Mouse (Mus musculus) brown adipose tissue, adult 24 weeks (tissue): Measurements from ENCODE around the gene Tmed2. TPM values are rescaled to one million over a fixed set of nuclear protein-coding genes. Genes with fewer than 3 reads are reported as not detected.

ENCODE experiments used
- H3K27ac ChIP-seq: fragments of 200-500 bp; replicated peaks from 2 replicates; pipeline ENCODE4 v1.5.1; 2012; ENCODE audit warnings: low read depth, mild to moderate bottlenecking, low read length
- H3K4me1 ChIP-seq: fragments of 200-500 bp; 2 replicates; pipeline ENCODE4 v1.6.1; 2012; ENCODE audit warnings: low read length, mixed read lengths; ENCODE audit not compliant: control insufficient read depth, insufficient read depth, insufficient read length
- H3K4me3 ChIP-seq: fragments of 200-500 bp; 2 replicates; pipeline ENCODE4 v1.5.1; 2012; ENCODE audit warnings: low read depth, mild to moderate bottlenecking, low read length, moderate library complexity; ENCODE audit not compliant: insufficient read depth
- polyA plus RNA-seq: library from polyadenylated mRNA; stranded (reverse); fragments of >200 nt; gene quantifications from 2 replicates; pipeline ENCODE4 v1.2.4, GENCODE M21; 2012; ENCODE audit not compliant: missing spikeins, insufficient read depth, insufficient read length

The Tmed2 gene
- polyA plus RNA-seq, 1 experiment = 403 TPM

GRCm38 (mm10) chr5:124509742-124510237 is 30.7 kb upstream of the Tmed2 start:
- H3K4me3 ChIP-seq = no peak overlapping the region
- no peak overlapping the region for H3K27ac ChIP-seq
- no peaks in the 10 kb centered on the region for H3K4me1 ChIP-seq

DNA sequence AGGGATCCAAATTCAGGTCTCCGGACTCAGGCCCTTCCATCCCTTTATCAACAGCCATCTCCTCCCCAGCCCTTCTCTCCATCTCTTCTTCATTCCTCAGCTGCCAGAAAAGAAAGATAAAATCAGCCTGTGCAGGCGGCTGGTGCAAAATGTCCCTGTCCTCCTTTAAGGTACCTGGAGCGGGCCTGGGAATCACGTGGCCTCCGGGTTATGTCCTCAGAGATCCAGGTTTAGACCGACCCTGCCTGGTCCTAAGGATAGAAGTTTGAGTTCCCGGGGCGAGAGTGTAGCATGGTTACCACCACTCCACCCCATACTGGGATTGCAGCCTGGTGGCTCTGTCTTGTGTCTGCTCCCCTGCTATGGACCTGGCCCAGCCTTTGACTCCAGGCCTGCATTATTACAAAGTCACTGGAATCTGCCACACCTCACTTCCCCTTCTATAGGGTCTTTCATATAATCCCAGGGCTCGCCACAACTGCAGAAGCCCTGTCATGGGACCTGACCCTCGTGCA is 29.9 kb upstream of the Tmed2 start:
- Histone ChIP-seq H3K4me1 (no peaks in the 10 kb centered on the region), H3K27ac (no peak overlapping the region), H3K4me3 (no peak overlapping the region)

DNA sequence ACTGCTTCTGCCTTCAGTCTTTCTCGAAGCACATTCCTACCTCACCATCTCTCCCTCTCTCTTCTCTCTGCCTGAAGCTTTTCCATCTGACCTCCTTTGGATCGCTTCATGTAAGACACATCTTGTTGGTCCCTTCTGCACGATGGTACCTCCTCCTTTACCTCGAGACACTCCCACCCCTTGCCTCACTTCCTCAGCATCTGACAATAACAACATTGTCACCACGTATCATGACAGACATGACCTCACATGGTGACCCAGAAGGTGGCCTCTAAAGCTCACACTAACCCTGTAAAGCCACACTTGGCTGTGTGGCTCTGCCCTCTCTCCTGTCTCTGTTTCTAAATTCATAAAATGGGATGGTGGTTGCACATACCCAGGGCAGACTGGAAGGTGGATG is 24.7 kb upstream of the Tmed2 start:
- H3K4me1 ChIP-seq = no peaks in the 10 kb centered on the region
- no peak overlapping the region for H3K4me3 ChIP-seq
- H3K27ac ChIP-seq = no peak overlapping the region

GRCm38 (mm10) chr5:124518648-124519047 is 21.8 kb upstream of the Tmed2 start:
- H3K27ac ChIP-seq = no peak overlapping the region
- H3K4me1 ChIP-seq = no peaks in the 10 kb centered on the region
- no peak overlapping the region for H3K4me3 ChIP-seq

GRCm38 (mm10) chr5:124521588-124521987 is 18.9 kb upstream of the Tmed2 start:
- H3K27ac ChIP-seq = no peak overlapping the region
- H3K4me3 ChIP-seq = no peak overlapping the region
- H3K4me1 ChIP-seq = no peaks in the 10 kb centered on the region

GRCm38 (mm10) chr5:124523032-124523431 is 17.5 kb upstream of the Tmed2 start:
- Histone ChIP-seq H3K4me3 (no peak overlapping the region), H3K4me1 (no peaks in the 10 kb centered on the region), H3K27ac (no peak overlapping the region)

DNA sequence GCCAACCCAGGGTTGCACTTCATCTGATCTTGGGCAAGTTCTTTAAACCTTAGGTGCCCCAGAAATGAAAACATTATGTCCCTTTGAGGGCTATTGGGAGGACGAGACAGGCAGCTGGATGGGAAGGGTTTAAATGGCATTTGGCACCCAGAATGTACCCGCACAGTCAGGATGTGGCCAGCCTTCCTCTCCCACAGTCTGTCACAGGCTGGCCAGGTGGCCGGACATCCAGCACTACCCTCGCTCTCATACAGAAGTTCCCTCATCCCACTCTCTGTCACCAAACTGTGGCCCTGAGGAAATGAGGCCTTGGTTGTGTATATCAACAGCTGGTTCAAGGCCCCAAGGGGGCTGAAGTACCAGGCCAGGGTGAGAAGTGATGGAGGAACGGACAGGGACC is 15.6 kb upstream of the Tmed2 start:
- Histone ChIP-seq H3K27ac (no peak overlapping the region), H3K4me1 (peaks cover 6% of the 10 kb centered on the region; the same call in 1 of the 2 replicates), H3K4me3 (no peak overlapping the region)

- Histone ChIP-seq H3K27ac (no peak overlapping the region), H3K4me1 (peaks cover 6% of the 10 kb centered on the region; the same call in 1 of the 2 replicates), H3K4me3 (0 out of 2 replicates have a peak overlapping the region, but pooled peaks have one; percentile 90)
Observed at GRCm38 (mm10) chr5:124528351-124528750, 12.1 kb upstream of the Tmed2 start.

DNA sequence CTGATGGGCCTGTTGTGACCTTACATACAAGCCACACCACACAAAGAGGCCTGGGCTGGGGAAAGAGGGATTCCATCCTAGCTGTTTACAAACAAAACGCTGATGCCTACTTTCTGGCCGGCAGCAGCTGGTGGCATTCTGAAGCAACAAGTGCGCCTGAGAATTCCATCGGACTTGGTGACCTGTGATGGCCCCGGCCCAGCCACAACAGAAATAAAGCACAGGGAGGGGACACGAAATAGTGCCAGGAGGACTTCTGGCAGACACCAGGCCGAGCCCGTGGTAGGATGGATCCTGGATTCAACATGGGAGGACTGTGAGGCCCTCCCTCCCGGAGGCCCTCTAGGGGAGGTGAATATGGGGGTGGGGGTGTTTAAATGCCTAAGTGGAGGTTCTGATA is 11.7 kb upstream of the Tmed2 start:
- Histone ChIP-seq H3K4me3 (peak overlapping the region; percentile 90), H3K27ac (peak overlapping the region; percentile 72), H3K4me1 (peaks cover 6% of the 10 kb centered on the region; the same call in 1 of the 2 replicates)

GRCm38 (mm10) chr5:124529191-124529651 is 11.3 kb upstream of the Tmed2 start:
- peak overlapping the region; percentile 72 for H3K27ac ChIP-seq
- peaks cover 6% of the 10 kb centered on the region; the same call in 1 of the 2 replicates for H3K4me1 ChIP-seq
- H3K4me3 ChIP-seq = peak overlapping the region; percentile 90

- Histone ChIP-seq H3K4me1 (peaks cover 6% of the 10 kb centered on the region; the same call in 1 of the 2 replicates), H3K4me3 (peak overlapping the region; percentile 90), H3K27ac (peak overlapping the region; percentile 28)
Observed at GRCm38 (mm10) chr5:124529697-124530096, 10.8 kb upstream of the Tmed2 start.

- H3K4me1 ChIP-seq = peaks cover 6% of the 10 kb centered on the region; the same call in 1 of the 2 replicates
- peak within 1 kb of the TSS; percentile 90 for H3K4me3 ChIP-seq
- peak within 1 kb of the TSS; percentile 58 for H3K27ac ChIP-seq
Observed at GRCm38 (mm10) chr5:124530655-124531582, 9.6 kb upstream of the Tmed2 start, which contains the start of gene Rilpl1. TSS of gene Rilpl1 (minus strand) at chr5:124531391.

DNA sequence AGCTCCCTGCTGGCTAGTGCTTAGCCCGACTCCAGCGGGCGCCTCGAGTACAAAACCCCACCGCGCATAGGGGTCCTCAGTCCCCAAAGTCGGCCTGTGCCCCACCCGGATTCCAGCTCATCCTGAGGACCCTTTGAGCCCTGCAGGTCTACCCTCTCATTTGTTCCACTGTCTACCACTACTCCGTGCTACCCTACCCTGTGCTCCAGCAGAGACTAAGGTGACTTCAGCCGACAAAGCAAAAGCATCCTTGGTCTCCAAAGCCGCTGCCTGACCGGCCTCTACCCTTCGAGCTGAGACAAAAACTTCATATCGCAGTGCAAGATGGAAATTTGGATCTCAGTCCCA is 8.9 kb upstream of the Tmed2 start:
- Histone ChIP-seq H3K27ac (peak overlapping the region; percentile 39; the same call in 1 of the 2 replicates), H3K4me3 (peak overlapping the region; percentile 90), H3K4me1 (peaks cover 6% of the 10 kb centered on the region; the same call in 1 of the 2 replicates)

GRCm38 (mm10) chr5:124532451-124532850 is 8.0 kb upstream of the Tmed2 start:
- Histone ChIP-seq H3K4me3 (no peak overlapping the region), H3K4me1 (peaks cover 6% of the 10 kb centered on the region; the same call in 1 of the 2 replicates), H3K27ac (no peak overlapping the region)

DNA sequence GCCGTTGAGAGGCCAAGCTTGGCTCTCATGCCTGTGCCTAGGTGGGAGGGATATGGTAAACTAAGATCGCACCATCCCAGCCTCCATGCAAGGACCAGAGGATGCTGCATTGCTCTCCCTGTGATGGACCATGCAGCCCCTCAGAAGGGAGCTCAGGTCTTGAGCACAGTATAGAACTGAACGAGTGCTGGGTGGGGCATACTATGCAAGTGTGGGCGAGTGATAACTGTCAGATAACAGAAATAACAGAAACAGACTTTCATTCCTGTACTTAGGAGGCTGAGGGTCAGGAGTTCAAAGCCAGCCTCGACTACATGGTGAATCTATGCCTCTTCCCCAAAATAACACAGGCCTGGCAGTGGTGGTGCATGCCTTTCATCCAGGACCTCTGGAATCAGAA is 5.5 kb upstream of the Tmed2 start:
- Histone ChIP-seq H3K27ac (no peak overlapping the region), H3K4me1 (no peaks in the 10 kb centered on the region), H3K4me3 (no peak overlapping the region)
